10 mouse cellular contexts compared by ENCODE assay signal in the genomic region with DNA sequence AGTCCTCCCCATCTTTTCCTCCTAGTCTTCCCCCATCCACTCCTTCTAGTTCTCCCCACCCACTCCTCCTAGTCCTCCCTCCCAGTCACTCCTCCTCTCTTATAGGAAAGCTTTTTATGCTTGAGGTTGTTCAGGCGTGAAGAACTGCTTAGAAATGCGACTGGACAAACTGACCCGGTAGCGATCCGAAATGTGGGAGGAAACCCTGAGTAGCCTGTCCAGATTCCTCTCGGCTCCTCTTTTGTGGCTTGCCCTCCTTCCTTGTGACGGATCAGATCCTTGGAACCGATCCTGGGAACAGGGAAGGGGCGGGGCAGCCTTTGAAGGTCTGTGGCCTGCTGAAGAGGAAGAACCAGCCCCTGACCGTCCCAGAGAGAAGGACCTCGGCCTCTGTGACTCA.
DNase-seq lines count a peak whose midpoint lies in the region; ATAC-seq and TF ChIP-seq lines count a peak whose summit lies in the region.
"Had no signal": no experiment of that assay in that cellular context is flagged by ENCODE, and none has a peak within 500 bp of the region (broad histone marks: within the 10 kb centered on the region; RNA-seq: fewer than 3 reads in every experiment).

No protein-coding gene starts in this region.

- peak; percentile 38; the same call in 1 of the 2 replicates for ATAC-seq in granulocyte monocyte progenitor cell, adult 5-6 weeks (replicated peaks; ENCODE audit: poor library complexity, severe bottlenecking)
- no peak for ATAC-seq in intestine, postnatal 0 days

- no peak overlapping the region for H3K4me2 ChIP-seq in intestine, postnatal 0 days (replicated peaks; ENCODE audit: low read depth)
- H3K4me2 ChIP-seq: heart, embryonic 13.5 days; liver, embryonic 15.5 days had no signal

- TF ChIP-seq CTCF in intestine, postnatal 0 days (IDR thresholded peaks at IDR 0.05; ENCODE audit: low read depth): no peak

- H3K27me3 ChIP-seq in intestine, postnatal 0 days (replicated peaks; ENCODE audit: control insufficient read depth, insufficient read depth, low read length): no peaks in the 10 kb centered on the region
- H3K27me3 ChIP-seq: heart, embryonic 13.5 days; liver, embryonic 15.5 days had no signal

- H3K36me3 ChIP-seq in intestine, postnatal 0 days (ENCODE audit: control insufficient read depth, insufficient read depth): no peaks in the 10 kb centered on the region
- H3K36me3 ChIP-seq: forebrain, embryonic 10.5 days; heart, embryonic 13.5 days; liver, embryonic 15.5 days had no signal

- 64% methylated on average over 11 of the region's 11 CpGs for WGBS in intestine, postnatal 0 days

- no peaks in the 10 kb centered on the region for H3K9me3 ChIP-seq in intestine, postnatal 0 days (ENCODE audit: control insufficient read depth)
- H3K9me3 ChIP-seq: liver, embryonic 15.5 days had no signal

- no peak overlapping the region for H3K9ac ChIP-seq in intestine, postnatal 0 days (ENCODE audit: low read depth, low read length)
- H3K9ac ChIP-seq: heart, embryonic 13.5 days; liver, embryonic 15.5 days had no signal

- peak; percentile 22 for DNase-seq in retina, postnatal 1 day
- DNase-seq in retina, embryonic 14.5 days (ENCODE audit: low spot score): no peak
- DNase-seq in kidney, postnatal 4 days: peak; percentile 46 to 62
- no peak for DNase-seq in layer of hippocampus, postnatal 10 days (ENCODE audit: low spot score in 2 of 2)
- DNase-seq in urinary bladder, postnatal 36 days (ENCODE audit: low spot score in 2 of 2): no peak

- no peak overlapping the region for H3K27ac ChIP-seq in intestine, postnatal 0 days (ENCODE audit: low read depth, low read length)
- H3K27ac ChIP-seq: forebrain, embryonic 10.5 days; heart, embryonic 13.5 days; liver, embryonic 15.5 days had no signal

- H3K4me3 ChIP-seq in intestine, postnatal 0 days (ENCODE audit: low read depth, low read length): no peak overlapping the region
- H3K4me3 ChIP-seq: forebrain, embryonic 10.5 days; heart, embryonic 13.5 days; liver, embryonic 15.5 days had no signal

- H3K4me1 ChIP-seq in intestine, postnatal 0 days (replicated peaks; ENCODE audit: control insufficient read depth, insufficient read depth, low read length): no peaks in the 10 kb centered on the region
- H3K4me1 ChIP-seq: forebrain, embryonic 10.5 days; heart, embryonic 13.5 days; liver, embryonic 15.5 days had no signal

Comparison
In these comparisons a context has a peak if more than half of its experiments do, and no peak if none do; other contexts are left out.
1. DNase-seq: peak in retina, postnatal 1 day (single experiment) and kidney, postnatal 4 days (2 of 2); none in retina, embryonic 14.5 days (single experiment), layer of hippocampus, postnatal 10 days (0 of 2) and urinary bladder, postnatal 36 days (0 of 2).